Mouse (Mus musculus) intestine, postnatal 0 days (tissue): ENCODE measurements around the gene Optc. TPM values are rescaled to one million over a fixed set of nuclear protein-coding genes. Genes with fewer than 3 reads are reported as not detected.
A peak's percentile ranks its signal among the peaks of the same experiment; 100 is the strongest.

Experiments
- ATAC-seq: fragments of 200-750 bp; cut with Nextera tagmentation; 2 replicates; pipeline ENCODE4 v1.8.0; 2017; ENCODE audit warnings: mild to moderate bottlenecking, moderate TSS enrichment, moderate library complexity
- H3K27ac ChIP-seq: fragments of 300-500 bp; sonication (generic); 2 replicates; pipeline ENCODE4 v1.5.1; 2014; ENCODE audit warnings: mild to moderate bottlenecking, low read depth, low read length, moderate library complexity
- H3K27me3 ChIP-seq: fragments of 300-500 bp; sonication (generic); replicated peaks from 2 replicates; pipeline ENCODE4 v1.6.1; 2014; ENCODE audit warnings: low read length, mixed read lengths; ENCODE audit not compliant: control insufficient read depth, insufficient read depth
- H3K36me3 ChIP-seq: fragments of 300-500 bp; sonication (generic); 2 replicates; pipeline ENCODE4 v1.6.1; 2014; ENCODE audit warnings: mild to moderate bottlenecking, moderate library complexity; ENCODE audit not compliant: control insufficient read depth, insufficient read depth
- H3K4me1 ChIP-seq: fragments of 300-500 bp; sonication (generic); replicated peaks from 2 replicates; pipeline ENCODE4 v1.6.1; 2014; ENCODE audit warnings: antibody characterized with exemption, low read length, mixed read lengths; ENCODE audit not compliant: control insufficient read depth, insufficient read depth
- H3K4me2 ChIP-seq: fragments of 300-500 bp; sonication (generic); replicated peaks from 2 replicates; pipeline ENCODE4 v1.6.1; 2014; ENCODE audit warnings: low read depth, mild to moderate bottlenecking, moderate library complexity
- H3K4me3 ChIP-seq: fragments of 300-500 bp; sonication (generic); 2 replicates; pipeline ENCODE4 v1.5.1; 2014; ENCODE audit warnings: low read depth, low read length
- H3K9ac ChIP-seq: fragments of 300-500 bp; sonication (generic); 2 replicates; pipeline ENCODE4 v1.6.1; 2014; ENCODE audit warnings: mild to moderate bottlenecking, low read depth, low read length
- H3K9me3 ChIP-seq: fragments of 300-500 bp; sonication (generic); 2 replicates; pipeline ENCODE4 v1.6.1; 2016; ENCODE audit warnings: mixed run types; ENCODE audit not compliant: control insufficient read depth
- CTCF ChIP-seq: sonication (generic); IDR thresholded peaks from 2 replicates; pipeline ENCODE4 v1.5.1; 2016; ENCODE audit warnings: low read depth, mild to moderate bottlenecking, control low read depth, antibody characterized with exemption, moderate library complexity
- WGBS: fragments of 180-500 bp; shearing (Covaris S2); extraction: QIAGEN DNeasy Blood & Tissue Kit; methylation state at CpG from one replicate; pipeline ENCODE4 v1.1.7; 2014; 5-methylcytosine and 5-hydroxymethylcytosine counted together
- polyA plus RNA-seq: library from polyadenylated mRNA; unstranded; fragments of >200 nt; fragmentation: Nextera tagmentation; extraction: Ambion mirVana; gene quantifications from 2 replicates; pipeline ENCODE4 v1.2.1, GENCODE M21; 2015

The Optc gene
- polyA plus RNA-seq, 1 experiment from 2014 or later = 0.94 TPM

- no peak overlapping the region for H3K4me3 ChIP-seq
- WGBS = 66% methylated on average over 14 of the region's 14 CpGs
- ATAC-seq = no peak
- no peaks in the 10 kb centered on the region for H3K9me3 ChIP-seq
- no peaks in the 10 kb centered on the region for H3K4me1 ChIP-seq
- no peaks in the 10 kb centered on the region; the same call in 1 of the 2 replicates for H3K27me3 ChIP-seq
- no peak for TF ChIP-seq CTCF
- no peak overlapping the region for H3K27ac ChIP-seq
- H3K9ac ChIP-seq = no peak overlapping the region
- no peak overlapping the region for H3K4me2 ChIP-seq
- H3K36me3 ChIP-seq = no peaks in the 10 kb centered on the region
These were observed 25.7 kb upstream of the Optc start for GRCm38 (mm10) chr1:133933301-133934195.

- Histone ChIP-seq H3K36me3 (no peaks in the 10 kb centered on the region), H3K9ac (no peak overlapping the region), H3K4me2 (no peak overlapping the region), H3K27me3 (no peaks in the 10 kb centered on the region; the same call in 1 of the 2 replicates), H3K4me1 (no peaks in the 10 kb centered on the region), H3K27ac (no peak overlapping the region), H3K9me3 (no peaks in the 10 kb centered on the region), H3K4me3 (no peak overlapping the region)
- no peak for ATAC-seq
- no peak for TF ChIP-seq CTCF
- 51% methylated on average over 3 of the region's 3 CpGs for WGBS
These were observed 22.2 kb upstream of the Optc start for GRCm38 (mm10) chr1:133929980-133930379.

GRCm38 (mm10) chr1:133925223-133925622 is 17.4 kb upstream of the Optc start:
- Histone ChIP-seq H3K4me2 (no peak overlapping the region), H3K27ac (no peak overlapping the region), H3K9me3 (no peaks in the 10 kb centered on the region), H3K4me1 (peaks cover 4% of the 10 kb centered on the region; the same call in 1 of the 2 replicates), H3K36me3 (no peaks in the 10 kb centered on the region), H3K4me3 (no peak overlapping the region), H3K9ac (no peak overlapping the region), H3K27me3 (no peaks in the 10 kb centered on the region)
- 89% methylated on average over 3 of the region's 3 CpGs for WGBS
- no peak for TF ChIP-seq CTCF
- ATAC-seq = no peak

- no peaks in the 10 kb centered on the region for H3K9me3 ChIP-seq
- peaks cover 5% of the 10 kb centered on the region; the same call in 1 of the 2 replicates for H3K4me1 ChIP-seq
- H3K27me3 ChIP-seq = no peaks in the 10 kb centered on the region
- no peak for ATAC-seq
- peak; percentile 61 for TF ChIP-seq CTCF
- no peaks in the 10 kb centered on the region for H3K36me3 ChIP-seq
- WGBS = 46% methylated on average over 7 of the region's 7 CpGs
- H3K9ac ChIP-seq = no peak overlapping the region
- no peak overlapping the region for H3K27ac ChIP-seq
- H3K4me2 ChIP-seq = no peak overlapping the region
- H3K4me3 ChIP-seq = no peak overlapping the region
These were observed 16.5 kb upstream of the Optc start for GRCm38 (mm10) chr1:133924141-133924875.

GRCm38 (mm10) chr1:133923071-133923470 is 15.3 kb upstream of the Optc start:
- H3K4me3 ChIP-seq = no peak overlapping the region
- ATAC-seq = no peak
- H3K4me2 ChIP-seq = no peak overlapping the region
- H3K36me3 ChIP-seq = no peaks in the 10 kb centered on the region
- H3K9me3 ChIP-seq = no peaks in the 10 kb centered on the region
- no peak overlapping the region for H3K27ac ChIP-seq
- no peak overlapping the region for H3K9ac ChIP-seq
- TF ChIP-seq CTCF = no peak
- H3K27me3 ChIP-seq = no peaks in the 10 kb centered on the region; the same call in 1 of the 2 replicates
- H3K4me1 ChIP-seq = peaks cover 16% of the 10 kb centered on the region; the same call in 1 of the 2 replicates
- 96% methylated on average over 5 of the region's 5 CpGs for WGBS

- no peaks in the 10 kb centered on the region for H3K36me3 ChIP-seq
- peak; percentile 49; the same call in 1 of the 2 replicates for ATAC-seq
- 10% methylated on average over 8 of the region's 8 CpGs for WGBS
These were observed 13.5 kb upstream of the Optc start, which contains the start of gene Prelp for GRCm38 (mm10) chr1:133921304-133921751. Gene Prelp (minus strand): TSS chr1:133921414.

More at GRCm38 (mm10) chr1:133921304-133921751, 13.5 kb upstream of the Optc start, which contains the start of gene Prelp:
- Histone ChIP-seq H3K27me3 (no peaks in the 10 kb centered on the region; the same call in 1 of the 2 replicates), H3K4me1 (peaks cover 19% of the 10 kb centered on the region; the same call in 1 of the 2 replicates), H3K9me3 (no peaks in the 10 kb centered on the region), H3K9ac (no peak within 1 kb of the TSS), H3K4me2 (0 out of 2 replicates have a peak within 1 kb of the TSS, but pooled peaks have one; percentile 3), H3K27ac (peak within 1 kb of the TSS; percentile 50; the same call in 1 of the 2 replicates), H3K4me3 (no peak within 1 kb of the TSS)
- no peak; the same call in 1 of the 2 replicates for TF ChIP-seq CTCF
